Mouse (Mus musculus) liver, adult 2 months (tissue): Measurements from ENCODE around the gene Cog7. TPM values are rescaled to one million over a fixed set of nuclear protein-coding genes. Genes with fewer than 3 reads are reported as not detected.

Experiments used
- DNase-seq: peaks from one replicate; pipeline ENCODE4 v3.0.0-alpha.2; 2011; ENCODE audit warnings: low read depth, low spot score; ENCODE audit errors: extremely low read depth
- H3K27ac ChIP-seq: fragments of 200-500 bp; replicated peaks from 2 replicates; pipeline ENCODE4 v1.5.1; 2012; ENCODE audit warnings: low read depth, mild to moderate bottlenecking, control low read depth, inconsistent platforms, low read length; ENCODE audit not compliant: insufficient read depth
- H3K27me3 ChIP-seq: fragments of 200-500 bp; 2 replicates; pipeline ENCODE4 v1.6.1; 2012; ENCODE audit warnings: mild to moderate bottlenecking, moderate library complexity, low read length, inconsistent platforms; ENCODE audit not compliant: control insufficient read depth, insufficient read depth
- H3K36me3 ChIP-seq: fragments of 200-500 bp; 2 replicates; pipeline ENCODE4 v1.6.1; 2012; ENCODE audit warnings: low read length, inconsistent platforms; ENCODE audit not compliant: control insufficient read depth, insufficient read depth
- H3K4me1 ChIP-seq: fragments of 200-500 bp; 2 replicates; pipeline ENCODE4 v1.6.1; 2011; ENCODE audit warnings: low read length; ENCODE audit not compliant: control insufficient read depth, insufficient read depth
- H3K4me3 ChIP-seq: fragments of 200-500 bp; 2 replicates; pipeline ENCODE4 v1.5.1; 2011; ENCODE audit warnings: low read depth, mild to moderate bottlenecking, control low read depth, low read length, moderate library complexity; ENCODE audit not compliant: insufficient read depth
- H3K79me2 ChIP-seq: fragments of 200-500 bp; 2 replicates; pipeline ENCODE4 v1.6.1; 2012; ENCODE audit warnings: inconsistent platforms, mild to moderate bottlenecking, low read length, moderate library complexity; ENCODE audit not compliant: control insufficient read depth, insufficient read depth
- H3K9ac ChIP-seq: fragments of 200-500 bp; 2 replicates; pipeline ENCODE4 v1.6.1; 2012; ENCODE audit warnings: low read depth, mild to moderate bottlenecking, control low read depth, inconsistent platforms, low read length
- CTCF ChIP-seq: fragments of 200-500 bp; IDR thresholded peaks from 2 replicates; pipeline ENCODE4 v1.5.1; 2011; ENCODE audit warnings: low read depth, low read length, control low read depth
- POLR2A ChIP-seq: fragments of 200-500 bp; IDR thresholded peaks from 2 replicates; pipeline ENCODE4 v1.6.1; 2011; ENCODE audit warnings: low read length, control low read depth; ENCODE audit not compliant: insufficient read depth; ENCODE audit errors: extremely low read depth
- WGBS: fragments of 180-500 bp; shearing (Covaris S2); methylation state at CpG from one replicate; pipeline ENCODE4 v1.1.7; 2018; 5-methylcytosine and 5-hydroxymethylcytosine counted together
- polyA plus RNA-seq: library from polyadenylated mRNA; depleted of rRNA; stranded (reverse); fragments of >200 nt; gene quantifications from 2 replicates; pipeline ENCODE4 v1.2.3, GENCODE M21; 2012; rRNA removed
- total RNA-seq: library from RNA; depleted of rRNA; stranded (reverse); fragments of >200 nt; gene quantifications from 2 replicates; pipeline ENCODE4 v1.2.3, GENCODE M21; 2014; rRNA removed

Gene Cog7
- 15.4 and 17.8 TPM in 2 replicates for total RNA-seq
- polyA plus RNA-seq = 15.6 and 17.6 TPM in 2 replicates

DNA sequence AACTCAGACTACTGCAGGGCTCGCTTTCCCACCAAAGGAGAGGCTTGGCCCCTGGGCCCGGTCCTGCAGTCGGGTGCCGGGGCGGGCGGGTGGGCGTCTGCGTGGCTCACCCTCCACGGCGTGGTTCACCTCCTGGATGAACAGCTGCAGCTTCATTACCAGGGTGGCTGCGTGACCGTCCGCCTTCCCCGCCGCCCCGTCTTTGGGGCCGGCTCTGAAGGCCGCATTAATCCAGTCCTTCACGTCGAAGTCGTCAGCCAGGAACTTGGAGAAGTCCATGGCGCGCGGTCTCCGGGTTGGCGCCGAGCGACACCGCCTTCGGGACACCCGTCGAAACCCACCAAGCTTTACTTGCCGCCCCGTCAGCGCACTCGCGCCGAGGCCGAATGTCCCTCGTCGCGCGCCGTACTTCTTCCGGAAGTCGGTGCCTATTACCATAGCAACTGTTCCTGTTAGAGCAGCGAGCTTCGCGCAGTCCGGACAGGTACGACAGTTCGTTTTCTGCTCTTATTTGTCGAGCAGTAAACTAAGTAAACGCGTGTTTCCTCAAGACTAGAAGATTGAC lies at the start of gene Cog7:
Gene Cog7, minus strand, starts transcription at position 405 of the 565 bp plus-strand sequence.
- Histone ChIP-seq H3K79me2 (peaks cover 3% of the 10 kb centered on the region; the same call in 1 of the 2 replicates), H3K27ac (peak within 1 kb of the TSS; percentile 35; the same call in 1 of the 2 replicates), H3K36me3 (no peaks in the 10 kb centered on the region), H3K4me3 (peak within 1 kb of the TSS; percentile 76), H3K4me1 (peaks cover 3% of the 10 kb centered on the region; the same call in 1 of the 2 replicates), H3K27me3 (no peaks in the 10 kb centered on the region), H3K9ac (peak within 1 kb of the TSS; percentile 81)
- DNase-seq = peak; percentile 84
- WGBS = 1% methylated on average over 55 of the region's 55 CpGs
- TF ChIP-seq POLR2A = 0 out of 2 replicates have a peak, but pooled peaks have one; percentile 15
- TF ChIP-seq CTCF = no peak

DNA sequence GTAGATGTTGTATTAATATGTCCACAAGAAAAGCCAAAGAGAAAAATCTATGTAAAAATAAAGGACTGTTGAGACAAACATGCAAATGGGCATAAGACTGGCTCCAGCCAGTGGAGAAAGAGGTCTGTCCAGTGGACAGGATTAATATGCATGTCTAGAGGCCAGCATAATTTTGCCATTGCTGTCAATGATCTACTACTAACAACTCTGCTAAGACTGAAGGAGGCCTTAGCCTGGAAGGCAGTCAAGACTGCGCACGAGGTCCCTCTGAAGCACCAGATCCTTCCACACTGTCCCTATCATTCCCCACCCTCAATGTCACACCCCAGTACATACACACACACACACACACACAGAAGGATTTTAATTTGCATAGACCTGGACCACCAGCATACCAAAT lies 40.6 kb upstream of the Cog7 start:
- Histone ChIP-seq H3K36me3 (no peaks in the 10 kb centered on the region), H3K9ac (no peak overlapping the region), H3K4me1 (peaks cover 3% of the 10 kb centered on the region; the same call in 1 of the 2 replicates), H3K27me3 (no peaks in the 10 kb centered on the region), H3K79me2 (peaks cover 14% of the 10 kb centered on the region; the same call in 1 of the 2 replicates), H3K4me3 (no peak overlapping the region), H3K27ac (no peak overlapping the region)
- TF ChIP-seq CTCF (no peak), POLR2A (no peak)
- WGBS = 98% methylated on average over 2 of the region's 2 CpGs
- DNase-seq = no peak

DNA sequence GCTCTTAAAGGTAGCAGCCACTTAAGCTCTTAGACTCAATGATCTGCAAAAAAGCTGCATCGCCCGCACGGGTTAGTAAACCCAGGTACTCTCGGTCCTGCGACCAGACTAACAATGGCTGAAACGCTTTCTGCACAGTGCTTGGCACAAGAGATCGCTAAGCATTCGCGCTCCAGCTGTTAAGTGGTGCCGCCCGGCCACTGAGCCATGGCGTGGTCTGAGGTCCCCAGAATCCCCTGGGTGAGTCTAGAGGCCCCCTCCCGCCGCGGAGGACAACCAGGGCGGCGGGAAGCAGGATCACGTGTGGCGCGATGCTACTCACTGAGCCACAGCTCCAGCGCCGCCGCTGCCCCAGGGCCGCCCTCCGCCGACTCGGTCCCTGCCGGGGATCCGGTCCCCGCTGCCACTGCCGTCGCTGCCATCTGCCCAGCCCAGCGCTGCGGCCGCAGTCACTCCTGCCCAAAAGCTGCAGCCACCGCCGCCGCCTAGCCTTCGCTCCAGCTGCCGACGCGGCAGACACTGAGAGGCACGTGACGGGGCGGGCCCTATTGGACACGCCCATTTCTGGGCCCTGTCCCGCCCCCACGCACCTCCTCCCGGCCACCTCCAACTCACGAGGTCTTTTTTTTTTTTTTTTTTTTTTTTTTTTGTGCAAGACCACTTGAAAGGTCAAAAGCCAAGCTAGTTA lies 39.3 kb upstream of the Cog7 start, which contains the start of gene Gga2:
Gene Gga2, minus strand, starts transcription at position 556 of the 688 bp plus-strand sequence.
- peaks cover 15% of the 10 kb centered on the region; the same call in 1 of the 2 replicates for H3K79me2 ChIP-seq
- H3K27me3 ChIP-seq = no peaks in the 10 kb centered on the region
- H3K4me3 ChIP-seq = peak within 1 kb of the TSS; percentile 68
- peak within 1 kb of the TSS; percentile 93 for H3K9ac ChIP-seq
- peak; percentile 64 for DNase-seq
- peak within 1 kb of the TSS; percentile 0; the same call in 1 of the 2 replicates for H3K27ac ChIP-seq
- WGBS = under 1% methylated on average over 45 of the region's 50 CpGs
- peaks cover 6% of the 10 kb centered on the region; the same call in 1 of the 2 replicates for H3K4me1 ChIP-seq
- TF ChIP-seq POLR2A = peak; percentile 84
- no peak for TF ChIP-seq CTCF
- no peaks in the 10 kb centered on the region for H3K36me3 ChIP-seq

DNA sequence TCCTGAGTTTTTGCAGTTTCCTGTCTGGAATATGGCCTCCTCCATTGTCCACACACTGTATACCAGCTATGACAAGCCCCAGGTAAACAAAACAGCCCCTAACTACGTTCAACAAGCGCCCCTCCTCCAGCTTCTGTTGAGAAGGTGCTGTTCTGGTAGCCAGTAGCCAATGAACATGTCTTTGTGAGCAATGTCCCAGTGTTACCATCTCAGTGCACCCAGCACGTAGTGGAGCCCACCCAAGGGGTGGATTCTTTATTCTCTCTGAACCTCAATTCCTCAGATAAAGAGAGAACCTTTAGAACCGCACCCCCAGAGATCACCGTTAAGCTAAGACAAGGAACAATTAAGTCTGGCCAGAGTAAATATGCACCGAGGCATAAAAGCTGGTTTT lies 38.8 kb upstream of the Cog7 start:
- Histone ChIP-seq H3K27me3 (no peaks in the 10 kb centered on the region), H3K27ac (no peak overlapping the region), H3K4me1 (peaks cover 8% of the 10 kb centered on the region; the same call in 1 of the 2 replicates), H3K4me3 (peak overlapping the region; percentile 68), H3K36me3 (no peaks in the 10 kb centered on the region), H3K79me2 (peaks cover 15% of the 10 kb centered on the region; the same call in 1 of the 2 replicates), H3K9ac (peak overlapping the region; percentile 93)
- TF ChIP-seq CTCF (no peak), POLR2A (no peak)
- 12% methylated on average over 6 of the region's 6 CpGs for WGBS
- DNase-seq = no peak

DNA sequence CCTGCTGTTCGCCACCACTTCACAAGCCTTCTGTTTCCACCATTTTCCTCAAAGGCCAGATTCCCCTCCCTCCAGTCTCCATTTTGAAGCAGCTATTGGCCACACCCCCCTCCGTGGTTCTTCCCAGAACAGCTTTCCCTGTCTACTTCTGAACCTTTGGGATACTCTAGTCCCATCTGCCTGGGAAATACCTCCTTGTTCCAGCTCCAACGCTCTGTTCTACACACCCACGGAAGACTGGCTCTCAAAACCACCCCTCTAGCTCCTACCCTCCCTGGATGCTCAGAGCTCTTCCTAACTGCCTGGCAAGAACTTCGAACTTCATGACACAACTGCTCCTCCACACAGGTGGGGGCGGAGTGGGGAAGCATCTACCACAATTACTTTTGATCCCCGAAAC lies 37.5 kb upstream of the Cog7 start:
- H3K4me3 ChIP-seq = no peak overlapping the region
- no peak for DNase-seq
- H3K4me1 ChIP-seq = peaks cover 13% of the 10 kb centered on the region
- H3K79me2 ChIP-seq = peaks cover 15% of the 10 kb centered on the region; the same call in 1 of the 2 replicates
- no peak overlapping the region for H3K9ac ChIP-seq
- H3K36me3 ChIP-seq = no peaks in the 10 kb centered on the region
- no peaks in the 10 kb centered on the region for H3K27me3 ChIP-seq
- no peak overlapping the region for H3K27ac ChIP-seq
- no peak for TF ChIP-seq POLR2A
- TF ChIP-seq CTCF = no peak
- 91% methylated on average over 7 of the region's 7 CpGs for whole genome bisulfite sequencing
